Mouse (Mus musculus) ES-E14 (cell line): ENCODE measurements around the gene Hnrnph1. TPM values are rescaled to one million over a fixed set of nuclear protein-coding genes. Genes with fewer than 3 reads are reported as not detected.

Experiments used
- DNase-seq: peaks from one replicate; pipeline ENCODE4 v3.0.0-alpha.2; 2013; ENCODE audit warnings: low read depth, low spot score
- H3K27ac ChIP-seq: 2 replicates; pipeline ENCODE4 v1.5.1; 2012; ENCODE audit warnings: low read depth, mild to moderate bottlenecking, low read length, moderate library complexity, mixed read lengths; ENCODE audit not compliant: poor library complexity, insufficient read depth, severe bottlenecking
- H3K36me3 ChIP-seq: 2 replicates; pipeline ENCODE4 v1.6.1; 2012; ENCODE audit warnings: mild to moderate bottlenecking, low read length, moderate library complexity, mixed read lengths; ENCODE audit not compliant: control insufficient read depth, poor library complexity, insufficient read depth, severe bottlenecking
- H3K4me1 ChIP-seq, 2 experiments: fragments of 150-350 bp in 1 of 2; sonication (generic) in 1 of 2; 2 replicates each; pipeline ENCODE4 v1.6.1; 2012; ENCODE audit warnings: low read length in 2 of 2, mild to moderate bottlenecking in 1 of 2, mixed read lengths in 1 of 2; ENCODE audit not compliant: control insufficient read depth in 2 of 2, insufficient read depth in 2 of 2, poor library complexity in 1 of 2
- H3K4me3 ChIP-seq, 2 experiments: fragments of 150-350 bp in 1 of 2; sonication (generic) in 1 of 2; 2 replicates each; pipeline ENCODE4 v1.5.1; 2012; ENCODE audit warnings: low read length in 2 of 2, low read depth in 1 of 2, mild to moderate bottlenecking in 1 of 2, mixed read lengths in 1 of 2; ENCODE audit not compliant: insufficient read depth in 1 of 2, poor library complexity in 1 of 2, severe bottlenecking in 1 of 2
- H3K9ac ChIP-seq: 2 replicates; pipeline ENCODE4 v1.6.1; 2012; ENCODE audit warnings: low read depth, mild to moderate bottlenecking, low read length, mixed read lengths; ENCODE audit not compliant: poor library complexity, insufficient read depth, severe bottlenecking
- H3K9me3 ChIP-seq: fragments of 150-350 bp; sonication (generic); 2 replicates; pipeline ENCODE4 v1.6.1; 2012; ENCODE audit warnings: low read depth, mild to moderate bottlenecking, low read length; ENCODE audit not compliant: control insufficient read depth, insufficient read depth
- CHD2 ChIP-seq: IDR thresholded peaks from 2 replicates; pipeline ENCODE4 v1.6.1; 2014; ENCODE audit warnings: mild to moderate bottlenecking, low read depth, low read length, inconsistent platforms
- HCFC1 ChIP-seq: IDR thresholded peaks from 2 replicates; pipeline ENCODE4 v1.6.1; 2012; ENCODE audit warnings: low read length, inconsistent platforms, borderline replicate concordance; ENCODE audit not compliant: insufficient read depth
- MAFK ChIP-seq: IDR thresholded peaks from 2 replicates; pipeline ENCODE4 v1.6.1; 2014; ENCODE audit warnings: mild to moderate bottlenecking, low read depth, low read length, inconsistent platforms; ENCODE audit not compliant: insufficient read depth
- ZC3H11A ChIP-seq: IDR thresholded peaks from 2 replicates; pipeline ENCODE4 v1.6.1; 2012; ENCODE audit warnings: low read depth, mild to moderate bottlenecking, inconsistent platforms, low read length, borderline replicate concordance
- ZNF384 ChIP-seq: IDR thresholded peaks from 2 replicates; pipeline ENCODE4 v1.6.1; 2012; ENCODE audit warnings: low read depth, low read length, inconsistent platforms
- in situ Hi-C, 2 experiments: fragments of 600-800 bp; cut with MboI; formaldehyde crosslinking; loops; one replicate each; pipeline ENCODE4 v1.15.1; 2025; ENCODE audit warnings: low sequenced_read_pairs in 2 of 2, inconsistent platforms in 1 of 2; ENCODE audit not compliant: unreplicated experiment in 2 of 2
- total RNA-seq: library from RNA; depleted of rRNA; stranded (reverse); fragments of 300-350 nt; gene quantifications from 2 replicates; pipeline ENCODE4 v1.2.3, GENCODE M21; 2012

Hnrnph1 gene
- total RNA-seq, 1 experiment, result 401 TPM

- Histone ChIP-seq H3K27ac (no peak overlapping the region), H3K4me1 (peaks cover 2 to 8% of the 10 kb centered on the region in 2 experiments; a peak in 3 of 4 replicates), H3K36me3 (no peaks in the 10 kb centered on the region), H3K9ac (no peak overlapping the region), H3K9me3 (no peaks in the 10 kb centered on the region), H3K4me3 (no peak overlapping the region)
- no peak for TF ChIP-seq MAFK
- TF ChIP-seq ZC3H11A, result no peak
- TF ChIP-seq CHD2, result no peak
- no peak for TF ChIP-seq ZNF384
- TF ChIP-seq HCFC1, result no peak
- in situ Hi-C loops, result no loop called here
- no peak for DNase-seq
Measured at GRCm38 (mm10) chr11:50426056-50426455, 49.3 kb downstream of the Hnrnph1 start.

GRCm38 (mm10) chr11:50430277-50431133 is 53.7 kb downstream of the Hnrnph1 start, which contains the start of gene Rufy1:
Gene Rufy1 (minus strand): TSS chr11:50431125.
- no peaks in the 10 kb centered on the region for H3K9me3 ChIP-seq
- peak within 1 kb of the TSS; percentile 56 for H3K27ac ChIP-seq
- peak within 1 kb of the TSS; percentile 78 to 79 for H3K4me3 ChIP-seq
- H3K36me3 ChIP-seq, result no peaks in the 10 kb centered on the region
- TF ChIP-seq ZC3H11A (no peak), ZNF384 (no peak), MAFK (no peak), HCFC1 (no peak), CHD2 (no peak)
- in situ Hi-C loops, result no loop called here
- peak within 1 kb of the TSS; percentile 87 for H3K9ac ChIP-seq
- DNase-seq, result peak; percentile 54
- peaks cover 4 to 8% of the 10 kb centered on the region in 2 experiments for H3K4me1 ChIP-seq

GRCm38 (mm10) chr11:50431134-50432068 is 54.6 kb downstream of the Hnrnph1 start:
- no peak for TF ChIP-seq ZNF384
- TF ChIP-seq ZC3H11A, result no peak
- no peak for TF ChIP-seq HCFC1
- TF ChIP-seq MAFK, result no peak
- no peak for TF ChIP-seq CHD2
- Histone ChIP-seq H3K9ac (peak overlapping the region; percentile 87), H3K9me3 (no peaks in the 10 kb centered on the region), H3K4me3 (peak overlapping the region; percentile 78 to 79), H3K36me3 (no peaks in the 10 kb centered on the region), H3K27ac (peak overlapping the region; percentile 56), H3K4me1 (peaks cover 4 to 8% of the 10 kb centered on the region in 2 experiments)
- no peak for DNase-seq
- in situ Hi-C loops, result no loop called here

- Histone ChIP-seq H3K9me3 (no peaks in the 10 kb centered on the region), H3K4me1 (peaks cover 4 to 8% of the 10 kb centered on the region in 2 experiments), H3K27ac (no peak overlapping the region), H3K36me3 (no peaks in the 10 kb centered on the region), H3K4me3 (peak overlapping the region in 1 of 2 experiments; percentile 79; a peak in 1 of 4 replicates), H3K9ac (peak overlapping the region; percentile 37; the same call in 1 of the 2 replicates)
- no peak for TF ChIP-seq HCFC1
- TF ChIP-seq CHD2, result no peak
- no peak for TF ChIP-seq MAFK
- TF ChIP-seq ZC3H11A, result no peak
- no peak for TF ChIP-seq ZNF384
- in situ Hi-C loops, result no loop called here
- DNase-seq, result no peak
Measured at GRCm38 (mm10) chr11:50432069-50432440, 55.3 kb downstream of the Hnrnph1 start.
